Mouse (Mus musculus) neural tube, embryonic 12.5 days (tissue): ENCODE data around the gene Wrnip1. TPM values are rescaled to one million over a fixed set of nuclear protein-coding genes. Genes with fewer than 3 reads are reported as not detected.

Experiments used
- ATAC-seq: fragments of 200-750 bp; cut with Nextera tagmentation; 2 replicates; pipeline ENCODE4 v1.8.0; 2017; ENCODE audit warnings: low read depth, mild to moderate bottlenecking, moderate TSS enrichment, moderate library complexity; ENCODE audit not compliant: low FRiP score
- H3K27ac ChIP-seq: fragments of 300-500 bp; sonication (generic); 2 replicates; pipeline ENCODE4 v1.5.1; 2016
- H3K27me3 ChIP-seq: fragments of 300-500 bp; sonication (generic); replicated peaks from 2 replicates; pipeline ENCODE4 v1.6.1; 2016; ENCODE audit warnings: mild to moderate bottlenecking
- H3K36me3 ChIP-seq: fragments of 300-500 bp; sonication (generic); 2 replicates; pipeline ENCODE4 v1.6.1; 2016; ENCODE audit warnings: mild to moderate bottlenecking
- H3K4me1 ChIP-seq: fragments of 300-500 bp; sonication (generic); 2 replicates; pipeline ENCODE4 v1.6.1; 2016
- H3K4me2 ChIP-seq: fragments of 300-500 bp; sonication (generic); replicated peaks from 2 replicates; pipeline ENCODE4 v1.6.1; 2016; ENCODE audit warnings: mild to moderate bottlenecking
- H3K4me3 ChIP-seq: fragments of 300-500 bp; sonication (generic); 2 replicates; pipeline ENCODE4 v1.5.1; 2016
- H3K9ac ChIP-seq: fragments of 300-500 bp; sonication (generic); 2 replicates; pipeline ENCODE4 v1.6.1; 2016; ENCODE audit warnings: mild to moderate bottlenecking
- H3K9me3 ChIP-seq: fragments of 300-500 bp; sonication (generic); 2 replicates; pipeline ENCODE4 v1.6.1; 2016; ENCODE audit warnings: mild to moderate bottlenecking
- WGBS: fragments of 180-500 bp; shearing (Covaris S2); methylation state at CpG from one replicate; pipeline ENCODE4 v1.1.7; 2016; 5-methylcytosine and 5-hydroxymethylcytosine counted together
- polyA plus RNA-seq: library from polyadenylated mRNA; unstranded; fragments of >200 nt; fragmentation: Nextera tagmentation; extraction: Ambion mirVana; gene quantifications from 2 replicates; pipeline ENCODE4 v1.2.1, GENCODE M21; 2016

Wrnip1 gene
- polyA plus RNA-seq, 1 experiment from 2014 or later = 40.8 TPM

GRCm38 (mm10) chr13:32819926-32820325 is 18.1 kb downstream of the Wrnip1 start:
- Histone ChIP-seq H3K4me1 (no peaks in the 10 kb centered on the region), H3K9ac (no peak overlapping the region), H3K27ac (no peak overlapping the region), H3K9me3 (no peaks in the 10 kb centered on the region), H3K36me3 (peaks cover 52% of the 10 kb centered on the region), H3K27me3 (no peaks in the 10 kb centered on the region), H3K4me3 (no peak overlapping the region), H3K4me2 (no peak overlapping the region)
- ATAC-seq = no peak
- 89% methylated on average over 5 of the region's 5 CpGs for WGBS

GRCm38 (mm10) chr13:32821671-32822070 is 19.8 kb downstream of the Wrnip1 start:
- WGBS = 96% methylated on average over 4 of the region's 4 CpGs
- no peak for ATAC-seq
- no peak overlapping the region for H3K4me3 ChIP-seq
- H3K4me1 ChIP-seq = no peaks in the 10 kb centered on the region
- no peaks in the 10 kb centered on the region for H3K27me3 ChIP-seq
- no peak overlapping the region for H3K27ac ChIP-seq
- H3K9me3 ChIP-seq = no peaks in the 10 kb centered on the region
- no peak overlapping the region for H3K4me2 ChIP-seq
- no peak overlapping the region for H3K9ac ChIP-seq
- peaks cover 45% of the 10 kb centered on the region for H3K36me3 ChIP-seq

- H3K4me1 ChIP-seq = no peaks in the 10 kb centered on the region
- no peak overlapping the region for H3K4me2 ChIP-seq
- 86% methylated on average over 6 of the region's 6 CpGs for WGBS
- H3K27ac ChIP-seq = no peak overlapping the region
- no peak overlapping the region for H3K9ac ChIP-seq
- H3K9me3 ChIP-seq = no peaks in the 10 kb centered on the region
- no peak for ATAC-seq
- no peak overlapping the region for H3K4me3 ChIP-seq
- H3K27me3 ChIP-seq = no peaks in the 10 kb centered on the region
- peaks cover 34% of the 10 kb centered on the region for H3K36me3 ChIP-seq
Measured at GRCm38 (mm10) chr13:32823126-32823525, 21.3 kb downstream of the Wrnip1 start.

GRCm38 (mm10) chr13:32824377-32825330 is 22.8 kb downstream of the Wrnip1 start:
- no peak overlapping the region for H3K27ac ChIP-seq
- WGBS = 85% methylated on average over 6 of the region's 6 CpGs
- H3K27me3 ChIP-seq = no peaks in the 10 kb centered on the region
- H3K4me2 ChIP-seq = no peak overlapping the region
- no peak overlapping the region for H3K9ac ChIP-seq
- ATAC-seq = no peak
- H3K4me3 ChIP-seq = no peak overlapping the region
- H3K4me1 ChIP-seq = no peaks in the 10 kb centered on the region
- peaks cover 20% of the 10 kb centered on the region for H3K36me3 ChIP-seq
- no peaks in the 10 kb centered on the region for H3K9me3 ChIP-seq

- Histone ChIP-seq H3K4me1 (no peaks in the 10 kb centered on the region), H3K36me3 (peaks cover 13% of the 10 kb centered on the region), H3K9ac (no peak overlapping the region), H3K9me3 (no peaks in the 10 kb centered on the region), H3K4me3 (no peak overlapping the region), H3K27ac (no peak overlapping the region), H3K4me2 (no peak overlapping the region), H3K27me3 (no peaks in the 10 kb centered on the region)
- ATAC-seq = no peak
- WGBS = 92% methylated on average over 8 of the region's 8 CpGs
Measured at GRCm38 (mm10) chr13:32825546-32825945, 23.7 kb downstream of the Wrnip1 start.

GRCm38 (mm10) chr13:32827111-32827822 is 25.4 kb downstream of the Wrnip1 start:
- no peak overlapping the region for H3K9ac ChIP-seq
- no peaks in the 10 kb centered on the region for H3K27me3 ChIP-seq
- no peak overlapping the region for H3K27ac ChIP-seq
- no peaks in the 10 kb centered on the region for H3K4me1 ChIP-seq
- H3K9me3 ChIP-seq = no peaks in the 10 kb centered on the region
- peaks cover 5% of the 10 kb centered on the region; the same call in 1 of the 2 replicates for H3K36me3 ChIP-seq
- no peak overlapping the region for H3K4me3 ChIP-seq
- 75% methylated on average over 3 of the region's 3 CpGs for WGBS
- H3K4me2 ChIP-seq = no peak overlapping the region
- ATAC-seq = no peak

- no peak for ATAC-seq
- no peaks in the 10 kb centered on the region for H3K4me1 ChIP-seq
Measured at GRCm38 (mm10) chr13:32827951-32828350, 26.1 kb downstream of the Wrnip1 start.

GRCm38 (mm10) chr13:32828886-32829285 is 27.0 kb downstream of the Wrnip1 start:
- H3K4me2 ChIP-seq = no peak overlapping the region
- 89% methylated on average over 4 of the region's 4 CpGs for WGBS
- no peak overlapping the region for H3K27ac ChIP-seq
- H3K4me1 ChIP-seq = no peaks in the 10 kb centered on the region
- no peaks in the 10 kb centered on the region for H3K27me3 ChIP-seq
- H3K9me3 ChIP-seq = no peaks in the 10 kb centered on the region
- no peak for ATAC-seq
- no peak overlapping the region for H3K9ac ChIP-seq
- H3K36me3 ChIP-seq = no peaks in the 10 kb centered on the region
- no peak overlapping the region for H3K4me3 ChIP-seq

More at GRCm38 (mm10) chr13:32827951-32828350, 26.1 kb downstream of the Wrnip1 start:
- H3K9me3 ChIP-seq = no peaks in the 10 kb centered on the region
- H3K4me2 ChIP-seq = no peak overlapping the region
- no peak overlapping the region for H3K27ac ChIP-seq
- WGBS = 64% methylated on average over 4 of the region's 4 CpGs
- H3K9ac ChIP-seq = no peak overlapping the region
- 0 out of 2 replicates have a peak, but pooled peaks cover 5% of the 10 kb centered on the region for H3K36me3 ChIP-seq
- H3K4me3 ChIP-seq = no peak overlapping the region
- H3K27me3 ChIP-seq = no peaks in the 10 kb centered on the region

- no peak for ATAC-seq
- H3K27me3 ChIP-seq = no peaks in the 10 kb centered on the region
- H3K9me3 ChIP-seq = no peaks in the 10 kb centered on the region
- 83% methylated on average over 3 of the region's 3 CpGs for WGBS
- no peak overlapping the region for H3K27ac ChIP-seq
- H3K9ac ChIP-seq = no peak overlapping the region
- no peaks in the 10 kb centered on the region for H3K4me1 ChIP-seq
- no peaks in the 10 kb centered on the region for H3K36me3 ChIP-seq
- H3K4me2 ChIP-seq = no peak overlapping the region
- H3K4me3 ChIP-seq = no peak overlapping the region
Measured at GRCm38 (mm10) chr13:32831505-32832273, 29.9 kb downstream of the Wrnip1 start.

- H3K36me3 ChIP-seq = no peaks in the 10 kb centered on the region
- no peaks in the 10 kb centered on the region for H3K4me1 ChIP-seq
- 73% methylated on average over 3 of the region's 3 CpGs for WGBS
- H3K27ac ChIP-seq = no peak overlapping the region
- no peaks in the 10 kb centered on the region for H3K27me3 ChIP-seq
- H3K9ac ChIP-seq = no peak overlapping the region
- H3K4me2 ChIP-seq = no peak overlapping the region
- ATAC-seq = no peak
- no peak overlapping the region for H3K4me3 ChIP-seq
- no peaks in the 10 kb centered on the region for H3K9me3 ChIP-seq
Measured at GRCm38 (mm10) chr13:32832776-32833175, 30.9 kb downstream of the Wrnip1 start.

GRCm38 (mm10) chr13:32833237-32833636 is 31.4 kb downstream of the Wrnip1 start:
- Histone ChIP-seq H3K9me3 (no peaks in the 10 kb centered on the region), H3K4me3 (no peak overlapping the region), H3K4me2 (no peak overlapping the region), H3K27me3 (no peaks in the 10 kb centered on the region), H3K9ac (no peak overlapping the region), H3K27ac (no peak overlapping the region), H3K4me1 (no peaks in the 10 kb centered on the region), H3K36me3 (no peaks in the 10 kb centered on the region)
- 74% methylated on average over 6 of the region's 6 CpGs for WGBS
- no peak for ATAC-seq

GRCm38 (mm10) chr13:32834513-32834912 is 32.7 kb downstream of the Wrnip1 start:
- no peaks in the 10 kb centered on the region for H3K36me3 ChIP-seq
- no peak overlapping the region for H3K27ac ChIP-seq
- H3K4me1 ChIP-seq = no peaks in the 10 kb centered on the region
- H3K9ac ChIP-seq = no peak overlapping the region
- H3K4me3 ChIP-seq = no peak overlapping the region
- no peaks in the 10 kb centered on the region for H3K27me3 ChIP-seq
- 94% methylated on average over 5 of the region's 5 CpGs for WGBS
- no peaks in the 10 kb centered on the region for H3K9me3 ChIP-seq
- no peak for ATAC-seq
- no peak overlapping the region for H3K4me2 ChIP-seq
